Mouse (Mus musculus): ENCODE results near the gene Ncapg2.

Ncapg2 gene

GRCm38 (mm10) chr12:116442184-116442583, 37.0 kb downstream of the Ncapg2 start:
- DNase-seq (ENCODE audit: low spot score in 2 of 2): no peak

GRCm38 (mm10) chr12:116449536-116449935, 44.3 kb downstream of the Ncapg2 start:
- DNase-seq (ENCODE audit: low spot score in 2 of 2): no peak

GRCm38 (mm10) chr12:116460379-116461065, 55.3 kb downstream of the Ncapg2 start:
- no peak for DNase-seq (ENCODE audit: low spot score in 2 of 2)

- peak in 1 of 2 experiments; percentile 22 for DNase-seq (ENCODE audit: low spot score in 2 of 2)
These were observed 61.8 kb downstream of the Ncapg2 start for GRCm38 (mm10) chr12:116467030-116467429.

GRCm38 (mm10) chr12:116468348-116468747, 63.1 kb downstream of the Ncapg2 start:
- DNase-seq (ENCODE audit: low spot score in 2 of 2): no peak

GRCm38 (mm10) chr12:116469096-116469495, 63.9 kb downstream of the Ncapg2 start:
- no peak for DNase-seq (ENCODE audit: low spot score in 2 of 2)

GRCm38 (mm10) chr12:116473264-116473663, 68.1 kb downstream of the Ncapg2 start:
- DNase-seq (ENCODE audit: low spot score in 2 of 2): no peak

- no peak for DNase-seq (ENCODE audit: low spot score in 2 of 2)
These were observed 68.6 kb downstream of the Ncapg2 start for GRCm38 (mm10) chr12:116473761-116474160.

- DNase-seq (ENCODE audit: low spot score in 2 of 2): no peak
These were observed 69.5 kb downstream of the Ncapg2 start for GRCm38 (mm10) chr12:116474676-116475075.

- DNase-seq (ENCODE audit: low spot score in 2 of 2): no peak
These were observed 73.6 kb downstream of the Ncapg2 start for GRCm38 (mm10) chr12:116478771-116479170.

GRCm38 (mm10) chr12:116481921-116482320, 76.7 kb downstream of the Ncapg2 start:
- DNase-seq (ENCODE audit: low spot score in 2 of 2): no peak

GRCm38 (mm10) chr12:116483581-116483980, 78.4 kb downstream of the Ncapg2 start:
- DNase-seq (ENCODE audit: low spot score in 2 of 2): no peak

GRCm38 (mm10) chr12:116484991-116485390, 79.8 kb downstream of the Ncapg2 start:
- DNase-seq (ENCODE audit: low spot score in 2 of 2): no peak

GRCm38 (mm10) chr12:116485591-116486403, 80.6 kb downstream of the Ncapg2 start, which contains the start of gene Ptprn2:
TSS of gene Ptprn2 (plus strand) at chr12:116485720.
- DNase-seq (ENCODE audit: low spot score in 2 of 2): peak; percentile 12 to 75

GRCm38 (mm10) chr12:116486404-116486730, 81.2 kb downstream of the Ncapg2 start:
- no peak for DNase-seq (ENCODE audit: low spot score in 2 of 2)

GRCm38 (mm10) chr12:116488836-116489235, 83.6 kb downstream of the Ncapg2 start:
- no peak for DNase-seq (ENCODE audit: low spot score in 2 of 2)

- no peak for DNase-seq (ENCODE audit: low spot score in 2 of 2)
These were observed 85.6 kb downstream of the Ncapg2 start for GRCm38 (mm10) chr12:116490575-116491356.

GRCm38 (mm10) chr12:116498666-116499065, 93.5 kb downstream of the Ncapg2 start:
- DNase-seq (ENCODE audit: low spot score in 2 of 2): no peak

- DNase-seq (ENCODE audit: low spot score in 2 of 2): no peak
These were observed 95.5 kb downstream of the Ncapg2 start for GRCm38 (mm10) chr12:116500652-116501051.

- DNase-seq (ENCODE audit: low spot score in 2 of 2): no peak
These were observed 107.3 kb downstream of the Ncapg2 start for GRCm38 (mm10) chr12:116512482-116512881.

Measured in spleen, postnatal 10 days (tissue).